In genomic region chr1:150404555-150404954, GRCm38 (mm10) we compare ENCODE assay signal across 19 mouse cellular contexts.
"Had no signal": no experiment of that assay in that cellular context is flagged by ENCODE, and none has a peak within 500 bp of the region (broad histone marks: within the 10 kb centered on the region; RNA-seq: fewer than 3 reads in every experiment).

No protein-coding gene starts in this region.

- DNase-seq: lung, adult 18-20 months; lung, embryonic 14.5 days; lung, postnatal 10 days; lung, postnatal 4 days; retina, postnatal 1 day; right cerebral cortex, adult 18-20 months; right cerebral cortex, postnatal 25 days; right cerebral cortex, postnatal 4 days; spleen, adult 18-20 months; thymus, adult 2 months; thymus, postnatal 25 days; thymus, postnatal 4 days had no signal

- H3K9ac ChIP-seq: liver, embryonic 15.5 days; lung, embryonic 14.5 days; midbrain, embryonic 13.5 days; neural tube, embryonic 13.5 days; neural tube, embryonic 15.5 days had no signal

- H3K27ac ChIP-seq: liver, embryonic 15.5 days; midbrain, embryonic 10.5 days; midbrain, embryonic 13.5 days; neural tube, embryonic 13.5 days; neural tube, embryonic 15.5 days had no signal

- H3K9me3 ChIP-seq: liver, embryonic 15.5 days; midbrain, embryonic 10.5 days; midbrain, embryonic 13.5 days; neural tube, embryonic 13.5 days; neural tube, embryonic 15.5 days had no signal

- ATAC-seq: midbrain, embryonic 13.5 days; midbrain, embryonic 16.5 days had no signal

- H3K27me3 ChIP-seq: liver, embryonic 15.5 days; midbrain, embryonic 13.5 days; neural tube, embryonic 13.5 days; neural tube, embryonic 15.5 days had no signal

- H3K4me3 ChIP-seq: liver, embryonic 15.5 days; midbrain, embryonic 10.5 days; midbrain, embryonic 13.5 days; myocyte; neural tube, embryonic 13.5 days; neural tube, embryonic 15.5 days had no signal

- H3K4me1 ChIP-seq: liver, embryonic 15.5 days; midbrain, embryonic 10.5 days; midbrain, embryonic 13.5 days; neural tube, embryonic 13.5 days; neural tube, embryonic 15.5 days had no signal

- H3K4me2 ChIP-seq: liver, embryonic 15.5 days; lung, embryonic 14.5 days; midbrain, embryonic 13.5 days; neural tube, embryonic 13.5 days; neural tube, embryonic 15.5 days had no signal
